Mouse (Mus musculus): Measurements from ENCODE around the gene Pttg1ip. TPM values are rescaled to one million over a fixed set of nuclear protein-coding genes. Genes with fewer than 3 reads are reported as not detected.

Gene Pttg1ip
- polyA plus RNA-seq, 1 experiment from 2014 or later = 210 TPM

GRCm38 (mm10) chr10:77621546-77621945, 40.0 kb downstream of the Pttg1ip start:
- Histone ChIP-seq H3K4me1 (replicated peaks; ENCODE audit: insufficient read depth, low read length) (peaks cover 5% of the 10 kb centered on the region; the same call in 1 of the 2 replicates), H3K4me3 (replicated peaks; ENCODE audit: low read depth, low read length) (peak overlapping the region; percentile 87), H3K9ac (ENCODE audit: low read depth, low read length) (peak overlapping the region; percentile 96), H3K27ac (peak overlapping the region; percentile 92), H3K4me2 (ENCODE audit: low read length) (peak overlapping the region; percentile 58), H3K27me3 (ENCODE audit: insufficient read depth, low read length) (no peaks in the 10 kb centered on the region), H3K9me3 (replicated peaks; ENCODE audit: low read length) (no peaks in the 10 kb centered on the region), H3K36me3 (ENCODE audit: insufficient read depth, low read length) (peaks cover 18% of the 10 kb centered on the region; the same call in 1 of the 2 replicates)
- DNase-seq (ENCODE audit: low spot score) = no peak
- no peak for TF ChIP-seq CTCF (IDR thresholded peaks at IDR 0.05; ENCODE audit: low read depth)
- ATAC-seq (replicated peaks; ENCODE audit: low FRiP score, low read depth) = no peak
- 72% methylated on average over 8 of the region's 8 CpGs for WGBS

- peak within 1 kb of the TSS; percentile 92 for H3K27ac ChIP-seq
- no peaks in the 10 kb centered on the region for H3K9me3 ChIP-seq (replicated peaks; ENCODE audit: low read length)
- no peaks in the 10 kb centered on the region for H3K27me3 ChIP-seq (ENCODE audit: insufficient read depth, low read length)
- H3K4me1 ChIP-seq (replicated peaks; ENCODE audit: insufficient read depth, low read length) = peaks cover 5% of the 10 kb centered on the region; the same call in 1 of the 2 replicates
- H3K9ac ChIP-seq (ENCODE audit: low read depth, low read length) = peak within 1 kb of the TSS; percentile 96
- DNase-seq (ENCODE audit: low spot score) = peak; percentile 91
- WGBS = under 1% methylated on average over 96 of the region's 96 CpGs
- peak; percentile 91 for ATAC-seq (replicated peaks; ENCODE audit: low FRiP score, low read depth)
- H3K36me3 ChIP-seq (ENCODE audit: insufficient read depth, low read length) = peaks cover 10% of the 10 kb centered on the region; the same call in 1 of the 2 replicates
- TF ChIP-seq CTCF (IDR thresholded peaks at IDR 0.05; ENCODE audit: low read depth) = no peak
- peak within 1 kb of the TSS; percentile 58 for H3K4me2 ChIP-seq (ENCODE audit: low read length)
- H3K4me3 ChIP-seq (replicated peaks; ENCODE audit: low read depth, low read length) = peak within 1 kb of the TSS; percentile 87
These were observed 40.8 kb downstream of the Pttg1ip start, which contains the start of gene Ube2g2 for GRCm38 (mm10) chr10:77622055-77622988. Gene Ube2g2 (plus strand): TSS chr10:77622275.

GRCm38 (mm10) chr10:77623069-77623492, 41.6 kb downstream of the Pttg1ip start:
- peak overlapping the region; percentile 58 for H3K4me2 ChIP-seq (ENCODE audit: low read length)
- H3K27me3 ChIP-seq (ENCODE audit: insufficient read depth, low read length) = no peaks in the 10 kb centered on the region
- peak overlapping the region; percentile 92 for H3K27ac ChIP-seq
- peak overlapping the region; percentile 96 for H3K9ac ChIP-seq (ENCODE audit: low read depth, low read length)
- H3K36me3 ChIP-seq (ENCODE audit: insufficient read depth, low read length) = 0 out of 2 replicates have a peak, but pooled peaks cover 5% of the 10 kb centered on the region
- H3K4me3 ChIP-seq (replicated peaks; ENCODE audit: low read depth, low read length) = peak overlapping the region; percentile 87
- peaks cover 5% of the 10 kb centered on the region; the same call in 1 of the 2 replicates for H3K4me1 ChIP-seq (replicated peaks; ENCODE audit: insufficient read depth, low read length)
- ATAC-seq (replicated peaks; ENCODE audit: low FRiP score, low read depth) (no peak), DNase-seq (ENCODE audit: low spot score) (peak; percentile 42)
- H3K9me3 ChIP-seq (replicated peaks; ENCODE audit: low read length) = no peaks in the 10 kb centered on the region
- TF ChIP-seq CTCF (IDR thresholded peaks at IDR 0.05; ENCODE audit: low read depth) = peak; percentile 19; the same call in 1 of the 2 replicates
- 5% methylated on average over 8 of the region's 8 CpGs for WGBS

GRCm38 (mm10) chr10:77623639-77624400, 42.3 kb downstream of the Pttg1ip start:
- DNase-seq (ENCODE audit: low spot score) = no peak
- no peak for TF ChIP-seq CTCF (IDR thresholded peaks at IDR 0.05; ENCODE audit: low read depth)
- Histone ChIP-seq H3K4me2 (ENCODE audit: low read length) (peak overlapping the region; percentile 58; the same call in 1 of the 2 replicates), H3K9ac (ENCODE audit: low read depth, low read length) (0 out of 2 replicates have a peak overlapping the region, but pooled peaks have one; percentile 96), H3K36me3 (ENCODE audit: insufficient read depth, low read length) (no peaks in the 10 kb centered on the region), H3K27ac (0 out of 2 replicates have a peak overlapping the region, but pooled peaks have one; percentile 31), H3K27me3 (ENCODE audit: insufficient read depth, low read length) (no peaks in the 10 kb centered on the region), H3K9me3 (replicated peaks; ENCODE audit: low read length) (no peaks in the 10 kb centered on the region), H3K4me1 (replicated peaks; ENCODE audit: insufficient read depth, low read length) (peaks cover 5% of the 10 kb centered on the region; the same call in 1 of the 2 replicates), H3K4me3 (replicated peaks; ENCODE audit: low read depth, low read length) (peak overlapping the region; percentile 87)
- WGBS = 78% methylated on average over 10 of the region's 10 CpGs
- ATAC-seq (replicated peaks; ENCODE audit: low FRiP score, low read depth) = no peak

GRCm38 (mm10) chr10:77624570-77624995, 43.1 kb downstream of the Pttg1ip start:
- 53% methylated on average over 7 of the region's 7 CpGs for WGBS
- H3K27ac ChIP-seq = 0 out of 2 replicates have a peak overlapping the region, but pooled peaks have one; percentile 31
- DNase-seq (ENCODE audit: low spot score) = peak; percentile 22

More at GRCm38 (mm10) chr10:77624570-77624995, 43.1 kb downstream of the Pttg1ip start:
- H3K4me3 ChIP-seq (replicated peaks; ENCODE audit: low read depth, low read length) = no peak overlapping the region
- no peak for TF ChIP-seq CTCF (IDR thresholded peaks at IDR 0.05; ENCODE audit: low read depth)
- no peaks in the 10 kb centered on the region for H3K27me3 ChIP-seq (ENCODE audit: insufficient read depth, low read length)
- no peak for ATAC-seq (replicated peaks; ENCODE audit: low FRiP score, low read depth)
- no peak overlapping the region for H3K4me2 ChIP-seq (ENCODE audit: low read length)
- no peaks in the 10 kb centered on the region for H3K9me3 ChIP-seq (replicated peaks; ENCODE audit: low read length)
- peaks cover 5% of the 10 kb centered on the region; the same call in 1 of the 2 replicates for H3K4me1 ChIP-seq (replicated peaks; ENCODE audit: insufficient read depth, low read length)
- no peak overlapping the region for H3K9ac ChIP-seq (ENCODE audit: low read depth, low read length)
- H3K36me3 ChIP-seq (ENCODE audit: insufficient read depth, low read length) = no peaks in the 10 kb centered on the region

Measured in kidney, postnatal 0 days (tissue).